ENCODE assay signal across 7 mouse cellular contexts in the genomic region with DNA sequence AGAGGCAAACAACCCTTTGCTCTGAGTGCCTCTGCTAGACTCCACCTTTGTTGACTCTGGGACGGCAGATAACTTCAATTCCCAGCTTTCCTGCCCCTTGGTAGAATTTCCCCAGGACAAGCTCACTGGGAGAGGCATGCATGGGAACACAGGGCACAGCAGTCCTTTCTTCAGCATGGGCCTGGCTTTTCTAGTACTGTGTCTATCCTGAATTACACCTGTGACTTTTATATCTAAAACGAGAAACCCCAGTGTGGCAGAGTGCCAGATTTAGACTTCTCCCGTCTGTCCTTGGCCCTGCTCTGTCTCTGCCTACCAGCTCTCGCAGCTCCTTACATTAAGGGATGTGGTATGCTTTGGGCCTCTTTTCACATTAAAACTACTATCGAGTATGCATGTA. TPM values are rescaled to one million over a fixed set of nuclear protein-coding genes. Genes with fewer than 3 reads are reported as not detected.
DNase-seq lines count a peak whose midpoint lies in the region; ATAC-seq lines count a peak whose summit lies in the region.

No protein-coding gene starts in this region.

- peak overlapping the region; percentile 19; the same call in 1 of the 2 replicates for H3K27ac ChIP-seq in brown adipose tissue, adult 24 weeks (replicated peaks; ENCODE audit: low read depth, low read length)
- peak overlapping the region; percentile 74 for H3K27ac ChIP-seq in heart, embryonic 16.5 days (ENCODE audit: low read length)
- H3K27ac ChIP-seq in liver, embryonic 16.5 days (ENCODE audit: low read length): peak overlapping the region; percentile 79

- ATAC-seq in heart, embryonic 16.5 days (replicated peaks; ENCODE audit: extremely low read depth, insufficient read depth, low FRiP score): no peak
- no peak for ATAC-seq in liver, embryonic 16.5 days (ENCODE audit: low read depth)

- H3K27me3 ChIP-seq in heart, embryonic 16.5 days (ENCODE audit: control insufficient read depth, insufficient read depth, low read length): no peaks in the 10 kb centered on the region
- H3K27me3 ChIP-seq in liver, embryonic 16.5 days (ENCODE audit: control insufficient read depth, insufficient read depth, low read depth, low read length): no peaks in the 10 kb centered on the region

- H3K36me3 ChIP-seq in heart, embryonic 16.5 days (ENCODE audit: control insufficient read depth, insufficient read depth): peaks cover 11% of the 10 kb centered on the region
- peaks cover 14% of the 10 kb centered on the region for H3K36me3 ChIP-seq in liver, embryonic 16.5 days (ENCODE audit: control insufficient read depth, insufficient read depth)

- H3K9me3 ChIP-seq in heart, embryonic 16.5 days (replicated peaks; ENCODE audit: control insufficient read depth, low read length): no peaks in the 10 kb centered on the region
- H3K9me3 ChIP-seq in liver, embryonic 16.5 days (replicated peaks; ENCODE audit: control insufficient read depth, low read length): no peaks in the 10 kb centered on the region

- H3K4me2 ChIP-seq in heart, embryonic 16.5 days (ENCODE audit: low read depth, low read length): peak overlapping the region; percentile 86
- peak overlapping the region; percentile 90 for H3K4me2 ChIP-seq in liver, embryonic 16.5 days (ENCODE audit: low read depth, low read length)

- H3K4me1 ChIP-seq in brown adipose tissue, adult 24 weeks (ENCODE audit: control insufficient read depth, insufficient read depth, insufficient read length, low read length): peaks cover 26% of the 10 kb centered on the region
- peaks cover 57% of the 10 kb centered on the region for H3K4me1 ChIP-seq in heart, embryonic 16.5 days (ENCODE audit: control insufficient read depth, insufficient read depth, low read length)
- peaks cover 63% of the 10 kb centered on the region for H3K4me1 ChIP-seq in liver, embryonic 16.5 days (ENCODE audit: control insufficient read depth, low read depth, low read length)

- peak overlapping the region; percentile 18 for H3K9ac ChIP-seq in heart, embryonic 16.5 days (ENCODE audit: low read length)
- H3K9ac ChIP-seq in liver, embryonic 16.5 days (ENCODE audit: low read depth, low read length): peak overlapping the region; percentile 2; the same call in 1 of the 2 replicates

- WGBS in heart, embryonic 16.5 days: 27% methylated on average over 5 of the region's 5 CpGs
- 23% methylated on average over 5 of the region's 5 CpGs for WGBS in liver, embryonic 16.5 days (ENCODE audit: insufficient replicate concordance)

- peak overlapping the region; percentile 3; the same call in 1 of the 2 replicates for H3K4me3 ChIP-seq in brown adipose tissue, adult 24 weeks (ENCODE audit: insufficient read depth, low read depth, low read length)
- H3K4me3 ChIP-seq in heart, embryonic 16.5 days (ENCODE audit: low read length): peak overlapping the region; percentile 17
- H3K4me3 ChIP-seq in liver, embryonic 16.5 days (ENCODE audit: low read depth, low read length): peak overlapping the region; percentile 10; the same call in 1 of the 2 replicates

- peak; percentile 52 for DNase-seq in layer of hippocampus, adult 11-12 months (ENCODE audit: low spot score)
- no peak for DNase-seq in layer of hippocampus, adult 9-10 months (ENCODE audit: low spot score)
- peak; percentile 40 for DNase-seq in right cerebral cortex, postnatal 14 days
- no peak for DNase-seq in spleen, adult 12 weeks (ENCODE audit: low spot score)

RNA-seq across cellular contexts. Expression of a gene that starts 10.6 kb away (rescaled TPM):
- polyA plus RNA-seq in brown adipose tissue, adult 24 weeks (2012; ENCODE audit: insufficient read depth, insufficient read length, missing spikeins): 96.4 and 103 TPM in 2 replicates
- 267 and 298 TPM in 2 replicates for polyA plus RNA-seq in heart, embryonic 16.5 days (2015; fragmentation: Nextera tagmentation; extraction: Ambion mirVana)
- polyA plus RNA-seq in liver, embryonic 16.5 days (2015; fragmentation: Nextera tagmentation; extraction: Ambion mirVana): 162 and 169 TPM in 2 replicates

RNA-seq across cellular contexts. Expression of a gene that starts 20.9 kb away (rescaled TPM):
- polyA plus RNA-seq in brown adipose tissue, adult 24 weeks (2012; ENCODE audit: insufficient read depth, insufficient read length, missing spikeins): 0.20 TPM in 1 of 2 replicates, not detected in the other
- 0.25 and 0.32 TPM in 2 replicates for polyA plus RNA-seq in heart, embryonic 16.5 days (2015; fragmentation: Nextera tagmentation; extraction: Ambion mirVana)
- 0.04 and 0.06 TPM in 2 replicates for polyA plus RNA-seq in liver, embryonic 16.5 days (2015; fragmentation: Nextera tagmentation; extraction: Ambion mirVana)

RNA-seq across cellular contexts. Expression of a gene that starts 30.6 kb away (rescaled TPM):
- 43.1 and 61.4 TPM in 2 replicates for polyA plus RNA-seq in brown adipose tissue, adult 24 weeks (2012; ENCODE audit: insufficient read depth, insufficient read length, missing spikeins)
- 111 and 146 TPM in 2 replicates for polyA plus RNA-seq in heart, embryonic 16.5 days (2015; fragmentation: Nextera tagmentation; extraction: Ambion mirVana)
- polyA plus RNA-seq in liver, embryonic 16.5 days (2015; fragmentation: Nextera tagmentation; extraction: Ambion mirVana): 57.4 and 64.4 TPM in 2 replicates

RNA-seq across cellular contexts. Expression of a gene that starts 31.6 kb away (rescaled TPM):
- polyA plus RNA-seq in brown adipose tissue, adult 24 weeks (2012; ENCODE audit: insufficient read depth, insufficient read length, missing spikeins): 62.5 and 63.0 TPM in 2 replicates
- 147 and 151 TPM in 2 replicates for polyA plus RNA-seq in heart, embryonic 16.5 days (2015; fragmentation: Nextera tagmentation; extraction: Ambion mirVana)
- 76.1 and 76.3 TPM in 2 replicates for polyA plus RNA-seq in liver, embryonic 16.5 days (2015; fragmentation: Nextera tagmentation; extraction: Ambion mirVana)

Comparison
In these comparisons a context has a peak if more than half of its experiments do, and no peak if none do; other contexts are left out.
1. DNase-seq: peak in layer of hippocampus, adult 11-12 months (single experiment) and right cerebral cortex, postnatal 14 days (single experiment); none in layer of hippocampus, adult 9-10 months (single experiment) and spleen, adult 12 weeks (single experiment).
2. H3K27ac ChIP-seq: peak in every context shown above with its lines; median percentile 79 in liver, embryonic 16.5 days; 74 in heart, embryonic 16.5 days; 19 in brown adipose tissue, adult 24 weeks.
3. Peak in every context shown above with its lines, with median percentiles within 50 percentile points of each other: H3K4me3 ChIP-seq.